Mouse (Mus musculus) MEL (cell line): ENCODE results near the gene Ccpg1.

Experiments used
- CTCF ChIP-seq, 3 experiments: IDR thresholded peaks in 2 of 3; conservative IDR thresholded peaks in 1 of 3; 2 replicates each; pipeline ENCODE4 v1.5.1; 2011 to 2012; ENCODE audit warnings: low read length in 3 of 3, low read depth in 2 of 3, mild to moderate bottlenecking in 2 of 3, improper control_type of control experiment in 1 of 3, inconsistent platforms in 1 of 3, mixed read lengths in 1 of 3, moderate library complexity in 1 of 3; ENCODE audit not compliant: control insufficient read depth in 1 of 3, insufficient read depth in 1 of 3, poor library complexity in 1 of 3, severe bottlenecking in 1 of 3
- GATA1 ChIP-seq: IDR thresholded peaks from 2 replicates; pipeline ENCODE4 v1.6.1; 2011; ENCODE audit warnings: low read depth, low read length, improper control_type of control experiment
- MYC ChIP-seq: IDR thresholded peaks from 2 replicates; pipeline ENCODE4 v1.6.1; 2011; ENCODE audit warnings: low read depth, mild to moderate bottlenecking, low read length, improper control_type of control experiment, moderate library complexity
- POLR2A ChIP-seq, 2 experiments: IDR thresholded peaks; 2 replicates each; pipeline ENCODE4 v1.6.1; 2011 to 2012; ENCODE audit warnings: low read length in 2 of 2, mild to moderate bottlenecking in 2 of 2, control low read depth in 1 of 2, improper control_type of control experiment in 1 of 2, low read depth in 1 of 2, moderate library complexity in 1 of 2; ENCODE audit not compliant: control insufficient read depth in 1 of 2, insufficient read depth in 1 of 2, poor library complexity in 1 of 2
- POLR2AphosphoS5 ChIP-seq: IDR thresholded peaks from 2 replicates; pipeline ENCODE4 v1.6.1; 2012; ENCODE audit warnings: low read depth, borderline replicate concordance, mild to moderate bottlenecking, inconsistent platforms, low read length, moderate library complexity, mixed read lengths
- TBP ChIP-seq: IDR thresholded peaks from 2 replicates; pipeline ENCODE4 v1.8.0; 2011; ENCODE audit warnings: low read depth, low read length, improper control_type of control experiment
- USF2 ChIP-seq, 2 experiments: IDR thresholded peaks; 2 replicates each; pipeline ENCODE4 v1.6.1; 2011 to 2012; ENCODE audit warnings: improper control_type of control experiment in 2 of 2, low read length in 2 of 2, borderline replicate concordance in 1 of 2, inconsistent platforms in 1 of 2, low read depth in 1 of 2, mild to moderate bottlenecking in 1 of 2; ENCODE audit not compliant: insufficient read depth in 1 of 2
- ZNF384 ChIP-seq: IDR thresholded peaks from 2 replicates; pipeline ENCODE4 v1.6.1; 2012; ENCODE audit warnings: low read depth, mild to moderate bottlenecking, inconsistent platforms, low read length, improper control_type of control experiment

DNA sequence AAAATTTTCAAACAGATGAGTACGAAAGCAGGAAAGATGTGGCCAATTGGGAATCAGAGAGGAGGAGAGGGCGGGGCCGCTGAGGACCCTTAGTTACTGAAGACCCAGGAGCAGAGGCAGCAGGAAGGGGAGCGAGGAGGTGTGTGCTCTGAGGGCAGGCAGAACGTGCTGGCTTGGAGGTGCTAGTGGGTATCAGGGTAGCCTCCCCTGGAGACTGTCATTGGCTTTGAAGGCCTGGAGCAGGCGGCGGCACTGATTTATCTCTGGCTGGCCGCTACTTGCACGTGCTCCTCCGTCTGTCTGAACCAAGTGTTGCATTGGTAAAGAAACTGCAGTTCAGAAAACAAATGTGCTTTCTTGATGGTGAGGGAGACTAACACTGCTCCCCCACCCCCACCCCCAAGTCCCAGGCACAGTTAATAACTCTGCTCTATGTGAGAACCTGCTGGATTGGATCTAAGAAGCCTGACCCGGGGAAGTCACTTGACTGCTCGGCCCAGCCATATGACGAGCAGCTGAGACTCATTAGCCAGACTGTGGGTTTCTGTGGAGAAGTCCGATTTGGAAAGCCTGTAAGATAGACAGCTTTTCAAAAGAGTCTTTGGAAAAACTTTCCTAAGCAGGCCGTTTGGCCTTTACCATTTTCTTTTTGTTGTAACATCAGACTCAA is 78.5 kb downstream of the Ccpg1 start:
- TF ChIP-seq TBP (no peak), GATA1 (no peak), POLR2A (IDR thresholded peaks at IDR 0.05; ENCODE audit: control insufficient read depth in 1 of 2, insufficient read depth in 1 of 2, low read depth in 1 of 2, low read length in 2 of 2, poor library complexity in 1 of 2) (no peak), CTCF (IDR thresholded peaks at IDR 0.05 in 2 of 3, conservative IDR thresholded peaks at IDR 0.05 in 1 of 3; ENCODE audit: control insufficient read depth in 1 of 3, insufficient read depth in 1 of 3, low read depth in 2 of 3, low read length in 3 of 3, poor library complexity in 1 of 3, severe bottlenecking in 1 of 3) (no peak), ZNF384 (no peak), USF2 (IDR thresholded peaks at IDR 0.05; ENCODE audit: borderline replicate concordance in 1 of 2, insufficient read depth in 1 of 2, low read depth in 1 of 2, low read length in 2 of 2) (no peak), POLR2AphosphoS5 (no peak), MYC (no peak)
